Mouse (Mus musculus): Measurements from ENCODE around the gene Cemip.

DNA sequence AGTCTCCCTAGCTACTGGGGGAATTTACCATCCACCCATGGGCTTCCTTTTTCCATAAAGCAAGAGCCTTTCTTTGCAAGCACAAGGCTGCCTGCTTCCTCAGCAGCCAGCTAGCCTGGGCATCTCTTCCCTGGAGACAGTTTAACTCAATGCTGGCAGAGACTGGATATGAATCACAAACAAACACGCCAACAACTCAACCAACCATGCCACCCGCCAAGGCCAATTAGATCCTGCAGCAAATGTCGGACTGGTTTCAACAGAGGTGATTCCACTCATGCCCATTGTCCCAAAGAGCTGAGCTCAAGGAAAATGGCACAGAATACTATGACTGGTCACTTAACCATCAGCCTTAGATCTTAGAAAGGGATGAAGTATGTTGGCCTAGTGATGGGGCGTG is 97.0 kb downstream of the Cemip start:
- TF ChIP-seq CHD1 (IDR thresholded peaks at IDR 0.05; ENCODE audit: low read depth, low read length) (no peak), ZNF384 (IDR thresholded peaks at IDR 0.05; ENCODE audit: low read depth, low read length) (no peak), CTCF (conservative IDR thresholded peaks at IDR 0.05 in 1 of 2, IDR thresholded peaks at IDR 0.05 in 1 of 2; ENCODE audit: low read depth in 2 of 2, low read length in 2 of 2) (no peak), USF1 (IDR thresholded peaks at IDR 0.05; ENCODE audit: low read depth, low read length) (no peak), POLR2A (IDR thresholded peaks at IDR 0.05; ENCODE audit: low read depth, low read length) (no peak), E2F4 (IDR thresholded peaks at IDR 0.05; ENCODE audit: insufficient replicate concordance, low read depth, low read length) (no peak), EP300 (IDR thresholded peaks at IDR 0.05; ENCODE audit: low read length) (no peak), POLR2AphosphoS2 (IDR thresholded peaks at IDR 0.05; ENCODE audit: low read depth, low read length) (no peak)

All from CH12.LX (cell line).